In the genomic region with DNA sequence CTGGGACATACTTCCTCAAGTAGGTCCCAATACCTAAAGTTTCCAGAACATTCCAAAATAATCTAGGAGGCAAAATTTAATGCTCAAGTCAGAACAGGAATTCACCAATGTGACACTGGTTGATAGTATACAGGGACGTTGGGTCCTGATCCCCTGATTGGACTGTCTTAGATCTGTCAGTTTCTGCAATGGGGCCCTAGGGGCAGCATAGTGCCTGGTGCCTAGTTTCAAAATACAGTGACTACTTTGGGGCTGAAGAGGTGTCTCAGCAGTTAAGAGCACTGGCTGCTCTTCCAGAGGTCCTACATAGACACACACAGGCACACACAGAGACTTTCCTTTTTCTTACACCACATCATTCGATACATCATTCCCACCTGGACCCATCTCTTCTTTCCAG, we compare ENCODE assay signal across 20 mouse cellular contexts. TPM values are rescaled to one million over a fixed set of nuclear protein-coding genes. Genes with fewer than 3 reads are reported as not detected.
"Had no signal": no experiment of that assay in that cellular context is flagged by ENCODE, and none has a peak within 500 bp of the region (broad histone marks: within the 10 kb centered on the region; RNA-seq: fewer than 3 reads in every experiment).

No protein-coding gene starts in this region.

- H3K4me2 ChIP-seq: intestine, embryonic 15.5 days; limb, embryonic 13.5 days; liver, embryonic 15.5 days; lung, embryonic 14.5 days; midbrain, embryonic 13.5 days; neural tube, embryonic 15.5 days had no signal

- H3K9me3 ChIP-seq: intestine, embryonic 15.5 days; limb, embryonic 13.5 days; liver, embryonic 15.5 days; midbrain, embryonic 13.5 days; neural tube, embryonic 15.5 days had no signal

- H3K27me3 ChIP-seq: intestine, embryonic 15.5 days; limb, embryonic 13.5 days; liver, embryonic 15.5 days; midbrain, embryonic 13.5 days; neural tube, embryonic 15.5 days had no signal

- H3K4me3 ChIP-seq: intestine, embryonic 15.5 days; limb, embryonic 13.5 days; liver, embryonic 15.5 days; midbrain, embryonic 13.5 days; neural tube, embryonic 15.5 days had no signal

- H3K4me1 ChIP-seq: intestine, embryonic 15.5 days; liver, embryonic 15.5 days; midbrain, embryonic 13.5 days; neural tube, embryonic 15.5 days had no signal

- H3K36me3 ChIP-seq: intestine, embryonic 15.5 days; limb, embryonic 13.5 days; liver, embryonic 15.5 days; midbrain, embryonic 13.5 days; neural tube, embryonic 15.5 days had no signal

- ATAC-seq: intestine, embryonic 15.5 days; midbrain, embryonic 13.5 days had no signal

- DNase-seq: kidney, adult 2 months; kidney, postnatal 36 days; lung, embryonic 14.5 days; lung, postnatal 10 days; lung, postnatal 4 days; right cerebral cortex, adult 18-20 months; right cerebral cortex, postnatal 25 days; thymus, adult 18-20 months; thymus, postnatal 25 days had no signal

- H3K9ac ChIP-seq: intestine, embryonic 15.5 days; limb, embryonic 13.5 days; liver, embryonic 15.5 days; lung, embryonic 14.5 days; midbrain, embryonic 13.5 days; neural tube, embryonic 15.5 days had no signal

- H3K27ac ChIP-seq: intestine, embryonic 15.5 days; limb, embryonic 13.5 days; liver, embryonic 15.5 days; midbrain, embryonic 13.5 days; neural tube, embryonic 15.5 days had no signal

RNA-seq across cellular contexts. Expression of a gene that starts 10.1 kb away (rescaled TPM):
- total RNA-seq: layer of hippocampus, adult 18-20 months; layer of hippocampus, postnatal 10 days; left cerebral cortex, postnatal 36 days; midbrain, postnatal 0 days had no signal
- polyA plus RNA-seq: liver, embryonic 15.5 days; midbrain, postnatal 0 days; neural tube, embryonic 11.5 days; urinary bladder, adult 2 months had no signal
